Mouse (Mus musculus): ENCODE measurements around the gene Bsn.

DNA sequence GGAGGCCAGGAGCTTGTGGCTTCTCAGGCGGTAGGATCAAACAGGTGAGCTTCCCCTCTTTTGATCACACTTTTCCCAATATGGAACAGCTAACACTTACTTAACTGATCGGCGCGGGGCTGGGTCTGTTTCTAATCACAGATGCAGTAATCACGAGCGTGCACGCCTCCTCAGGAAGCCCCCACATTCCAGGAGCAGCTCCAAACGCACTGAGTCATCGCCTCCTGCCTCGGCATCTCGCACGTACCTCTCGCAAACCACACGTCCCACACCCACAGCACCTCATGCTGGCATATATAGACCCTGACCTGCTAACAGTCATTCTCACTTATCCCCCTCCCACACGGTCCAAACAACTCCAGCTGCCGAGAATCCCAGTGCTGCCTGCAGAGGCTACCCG lies 52.7 kb downstream of the Bsn start:
- no peak for TF ChIP-seq CTCF (IDR thresholded peaks at IDR 0.05; ENCODE audit: low read depth)
- no peak for TF ChIP-seq EP300 (IDR thresholded peaks at IDR 0.05; ENCODE audit: low read depth)

Data from liver, postnatal 0 days (tissue).